Mouse (Mus musculus): ENCODE data around the gene Mgat4e. TPM values are rescaled to one million over a fixed set of nuclear protein-coding genes. Genes with fewer than 3 reads are reported as not detected.
A peak's percentile ranks its signal among the peaks of the same experiment; 100 is the strongest.

The Mgat4e gene
- total and polyA plus RNA-seq, 2 experiments from 2014 or later = not detected

- DNase-seq (ENCODE audit: low spot score) (no peak), ATAC-seq (ENCODE audit: low FRiP score) (no peak)
- H3K9ac ChIP-seq (replicated peaks; ENCODE audit: low read length, poor library complexity, severe bottlenecking) = no peak overlapping the region
- H3K36me3 ChIP-seq (ENCODE audit: insufficient read depth, low read length) = peaks cover 5% of the 10 kb centered on the region; the same call in 1 of the 2 replicates
- H3K9me3 ChIP-seq (ENCODE audit: low read length) = no peaks in the 10 kb centered on the region
- H3K27ac ChIP-seq (ENCODE audit: low read depth, low read length) = no peak overlapping the region
- no peaks in the 10 kb centered on the region for H3K27me3 ChIP-seq (ENCODE audit: insufficient read depth, low read length)
- no peak for TF ChIP-seq CTCF (IDR thresholded peaks at IDR 0.05)
- 89% methylated on average over 1 of the region's 1 CpGs for WGBS
- H3K4me1 ChIP-seq (ENCODE audit: insufficient read depth, low read length) = no peaks in the 10 kb centered on the region
- H3K4me2 ChIP-seq (ENCODE audit: low read depth, low read length, poor library complexity, severe bottlenecking) = no peak overlapping the region
- H3K4me3 ChIP-seq (ENCODE audit: low read depth, low read length) = no peak overlapping the region
Observed at GRCm38 (mm10) chr1:134500916-134501315, 48.6 kb downstream of the Mgat4e start.

GRCm38 (mm10) chr1:134495991-134496390, 53.5 kb downstream of the Mgat4e start:
- no peak overlapping the region for H3K9ac ChIP-seq (replicated peaks; ENCODE audit: low read length, poor library complexity, severe bottlenecking)

GRCm38 (mm10) chr1:134495216-134495539, 54.3 kb downstream of the Mgat4e start:
- Histone ChIP-seq H3K9me3 (ENCODE audit: low read length) (no peaks in the 10 kb centered on the region), H3K9ac (replicated peaks; ENCODE audit: low read length, poor library complexity, severe bottlenecking) (peak overlapping the region; percentile 73), H3K4me2 (ENCODE audit: low read depth, low read length, poor library complexity, severe bottlenecking) (peak overlapping the region; percentile 69), H3K4me3 (ENCODE audit: low read depth, low read length) (peak overlapping the region; percentile 83), H3K27ac (ENCODE audit: low read depth, low read length) (peak overlapping the region; percentile 90), H3K4me1 (ENCODE audit: insufficient read depth, low read length) (no peaks in the 10 kb centered on the region), H3K27me3 (ENCODE audit: insufficient read depth, low read length) (no peaks in the 10 kb centered on the region), H3K36me3 (ENCODE audit: insufficient read depth, low read length) (peaks cover 11% of the 10 kb centered on the region; the same call in 1 of the 2 replicates)
- no peak for TF ChIP-seq CTCF (IDR thresholded peaks at IDR 0.05)
- DNase-seq (ENCODE audit: low spot score) (no peak), ATAC-seq (ENCODE audit: low FRiP score) (no peak)
- WGBS = 22% methylated on average over 5 of the region's 5 CpGs

More at GRCm38 (mm10) chr1:134495991-134496390, 53.5 kb downstream of the Mgat4e start:
- no peaks in the 10 kb centered on the region for H3K4me1 ChIP-seq (ENCODE audit: insufficient read depth, low read length)
- WGBS = 88% methylated on average over 10 of the region's 10 CpGs
- no peaks in the 10 kb centered on the region for H3K27me3 ChIP-seq (ENCODE audit: insufficient read depth, low read length)
- no peak overlapping the region for H3K27ac ChIP-seq (ENCODE audit: low read depth, low read length)
- no peak overlapping the region for H3K4me3 ChIP-seq (ENCODE audit: low read depth, low read length)
- peaks cover 8% of the 10 kb centered on the region; the same call in 1 of the 2 replicates for H3K36me3 ChIP-seq (ENCODE audit: insufficient read depth, low read length)
- TF ChIP-seq CTCF (IDR thresholded peaks at IDR 0.05) = no peak
- H3K9me3 ChIP-seq (ENCODE audit: low read length) = no peaks in the 10 kb centered on the region
- no peak for DNase-seq (ENCODE audit: low spot score)
- no peak overlapping the region for H3K4me2 ChIP-seq (ENCODE audit: low read depth, low read length, poor library complexity, severe bottlenecking)
- no peak for ATAC-seq (ENCODE audit: low FRiP score)

GRCm38 (mm10) chr1:134494428-134495215, 54.9 kb downstream of the Mgat4e start, which contains the start of gene Rabif:
Rabif (plus strand) TSS chr1:134494648.
- ATAC-seq (ENCODE audit: low FRiP score) (peak; percentile 99), DNase-seq (ENCODE audit: low spot score) (peak; percentile 99)
- H3K9ac ChIP-seq (replicated peaks; ENCODE audit: low read length, poor library complexity, severe bottlenecking) = peak within 1 kb of the TSS; percentile 73
- no peaks in the 10 kb centered on the region for H3K9me3 ChIP-seq (ENCODE audit: low read length)
- TF ChIP-seq CTCF (IDR thresholded peaks at IDR 0.05) = peak; percentile 71
- peak within 1 kb of the TSS; percentile 69 for H3K4me2 ChIP-seq (ENCODE audit: low read depth, low read length, poor library complexity, severe bottlenecking)
- H3K4me3 ChIP-seq (ENCODE audit: low read depth, low read length) = peak within 1 kb of the TSS; percentile 83
- H3K36me3 ChIP-seq (ENCODE audit: insufficient read depth, low read length) = peaks cover 13% of the 10 kb centered on the region
- H3K27me3 ChIP-seq (ENCODE audit: insufficient read depth, low read length) = no peaks in the 10 kb centered on the region
- WGBS = 1% methylated on average over 58 of the region's 58 CpGs
- peak within 1 kb of the TSS; percentile 90 for H3K27ac ChIP-seq (ENCODE audit: low read depth, low read length)
- no peaks in the 10 kb centered on the region for H3K4me1 ChIP-seq (ENCODE audit: insufficient read depth, low read length)

GRCm38 (mm10) chr1:134493956-134494355, 55.5 kb downstream of the Mgat4e start:
- peak overlapping the region; percentile 83 for H3K4me3 ChIP-seq (ENCODE audit: low read depth, low read length)
- TF ChIP-seq CTCF (IDR thresholded peaks at IDR 0.05) = no peak
- no peaks in the 10 kb centered on the region for H3K4me1 ChIP-seq (ENCODE audit: insufficient read depth, low read length)
- H3K9me3 ChIP-seq (ENCODE audit: low read length) = no peaks in the 10 kb centered on the region
- H3K27ac ChIP-seq (ENCODE audit: low read depth, low read length) = peak overlapping the region; percentile 90
- peak overlapping the region; percentile 73 for H3K9ac ChIP-seq (replicated peaks; ENCODE audit: low read length, poor library complexity, severe bottlenecking)
- peak overlapping the region; percentile 69 for H3K4me2 ChIP-seq (ENCODE audit: low read depth, low read length, poor library complexity, severe bottlenecking)
- peak; percentile 14 for DNase-seq (ENCODE audit: low spot score)
- WGBS = 23% methylated on average over 5 of the region's 5 CpGs
- ATAC-seq (ENCODE audit: low FRiP score) = 0 out of 2 replicates have a peak, but pooled peaks have one; percentile 4
- no peaks in the 10 kb centered on the region for H3K27me3 ChIP-seq (ENCODE audit: insufficient read depth, low read length)
- H3K36me3 ChIP-seq (ENCODE audit: insufficient read depth, low read length) = peaks cover 19% of the 10 kb centered on the region

GRCm38 (mm10) chr1:134493496-134493895, 56.0 kb downstream of the Mgat4e start:
- Histone ChIP-seq H3K4me1 (ENCODE audit: insufficient read depth, low read length) (no peaks in the 10 kb centered on the region), H3K4me2 (ENCODE audit: low read depth, low read length, poor library complexity, severe bottlenecking) (no peak overlapping the region), H3K4me3 (ENCODE audit: low read depth, low read length) (no peak overlapping the region), H3K9me3 (ENCODE audit: low read length) (no peaks in the 10 kb centered on the region), H3K27me3 (ENCODE audit: insufficient read depth, low read length) (no peaks in the 10 kb centered on the region), H3K9ac (replicated peaks; ENCODE audit: low read length, poor library complexity, severe bottlenecking) (no peak overlapping the region), H3K27ac (ENCODE audit: low read depth, low read length) (peak overlapping the region; percentile 90), H3K36me3 (ENCODE audit: insufficient read depth, low read length) (peaks cover 20% of the 10 kb centered on the region)
- WGBS = 84% methylated on average over 2 of the region's 2 CpGs
- TF ChIP-seq CTCF (IDR thresholded peaks at IDR 0.05) = no peak
- DNase-seq (ENCODE audit: low spot score) = no peak
- ATAC-seq (ENCODE audit: low FRiP score) = no peak

Measured in midbrain, postnatal 0 days (tissue).